Mouse (Mus musculus) liver, embryonic 11.5 days (tissue): ENCODE data around the gene Bnipl. TPM values are rescaled to one million over a fixed set of nuclear protein-coding genes. Genes with fewer than 3 reads are reported as not detected.

Experiments used
- ATAC-seq: fragments of 200-750 bp; cut with Nextera tagmentation; replicated peaks from 2 replicates; pipeline ENCODE4 v1.8.0; 2017; ENCODE audit warnings: moderate number of reproducible peaks, mild to moderate bottlenecking, moderate TSS enrichment, moderate library complexity; ENCODE audit not compliant: low FRiP score
- DNase-seq: peaks from one replicate; pipeline ENCODE4 v3.0.0-alpha.2; 2017; ENCODE audit warnings: low spot score
- H3K27ac ChIP-seq: fragments of 300-500 bp; sonication (generic); 2 replicates; pipeline ENCODE4 v1.5.1; 2014; ENCODE audit warnings: mild to moderate bottlenecking, low read depth, low read length, control low read depth
- H3K27me3 ChIP-seq: fragments of 300-500 bp; sonication (generic); replicated peaks from 2 replicates; pipeline ENCODE4 v1.6.1; 2014; ENCODE audit warnings: low read length, mixed read lengths; ENCODE audit not compliant: control insufficient read depth, insufficient read depth
- H3K36me3 ChIP-seq: fragments of 300-500 bp; sonication (generic); 2 replicates; pipeline ENCODE4 v1.6.1; 2014; ENCODE audit warnings: mild to moderate bottlenecking, low read length, moderate library complexity, mixed read lengths; ENCODE audit not compliant: control insufficient read depth, insufficient read depth
- H3K4me1 ChIP-seq: fragments of 300-500 bp; sonication (generic); replicated peaks from 2 replicates; pipeline ENCODE4 v1.6.1; 2014; ENCODE audit warnings: low read length, mixed read lengths; ENCODE audit not compliant: control insufficient read depth, insufficient read depth
- H3K4me2 ChIP-seq: fragments of 300-500 bp; sonication (generic); 2 replicates; pipeline ENCODE4 v1.6.1; 2014; ENCODE audit warnings: mild to moderate bottlenecking, control low read depth, moderate library complexity
- H3K4me3 ChIP-seq: fragments of 300-500 bp; sonication (generic); 2 replicates; pipeline ENCODE4 v1.5.1; 2014; ENCODE audit warnings: low read depth, low read length, control low read depth
- H3K9ac ChIP-seq: fragments of 300-500 bp; sonication (generic); 2 replicates; pipeline ENCODE4 v1.6.1; 2014; ENCODE audit warnings: low read depth, low read length, control low read depth
- H3K9me3 ChIP-seq: fragments of 300-500 bp; sonication (generic); 2 replicates; pipeline ENCODE4 v1.6.1; 2016; ENCODE audit warnings: low read length, inconsistent platforms, mixed read lengths; ENCODE audit not compliant: control insufficient read depth
- WGBS: fragments of 180-500 bp; shearing (Covaris S2); extraction: QIAGEN DNeasy Blood & Tissue Kit; methylation state at CpG from one replicate; pipeline ENCODE4 v1.1.7; 2014; 5-methylcytosine and 5-hydroxymethylcytosine counted together
- polyA plus RNA-seq: library from polyadenylated mRNA; unstranded; fragments of >200 nt; fragmentation: Nextera tagmentation; extraction: Ambion mirVana; gene quantifications from 2 replicates; pipeline ENCODE4 v1.2.1, GENCODE M21; 2014

Gene Bnipl
- polyA plus RNA-seq, result 0.08 and 0.25 TPM in 2 replicates

DNA sequence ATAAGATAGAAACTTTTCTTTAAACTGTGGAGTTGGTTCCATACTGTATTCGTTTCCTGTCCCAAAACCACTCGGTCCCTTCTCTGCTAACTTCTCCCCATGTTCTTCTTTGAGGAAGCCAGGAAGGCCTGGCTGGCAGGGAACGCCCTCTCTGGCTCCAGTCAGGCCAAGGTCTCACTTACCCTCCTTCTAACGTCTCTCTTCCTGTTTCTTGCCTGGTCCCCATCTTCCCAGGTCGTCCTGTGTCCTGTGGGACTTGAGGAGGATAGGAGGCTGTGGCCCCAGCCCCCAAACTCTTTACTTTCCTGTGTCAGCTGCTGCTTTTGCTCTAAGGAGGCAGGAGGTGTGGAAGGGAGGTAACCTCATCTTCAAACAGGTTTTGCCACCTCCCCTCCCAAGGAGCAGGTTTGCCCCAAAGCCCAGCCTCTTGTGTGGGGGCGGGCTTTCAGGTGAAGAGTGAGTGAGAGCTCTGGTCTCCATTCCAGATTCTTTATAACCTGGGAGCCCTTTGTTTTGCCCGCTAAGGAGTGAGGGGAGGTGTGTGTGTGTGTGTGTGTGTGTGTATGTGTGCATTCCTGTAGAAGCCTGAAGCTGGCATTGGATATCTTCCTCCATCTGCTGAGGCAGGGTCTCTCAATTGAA lies at the start of gene Bnipl:
Bnipl (minus strand) TSS at position 411 of the 642 bp plus-strand sequence.
- DNase-seq (no peak), ATAC-seq (no peak)
- H3K27ac ChIP-seq, result no peak within 1 kb of the TSS

DNA sequence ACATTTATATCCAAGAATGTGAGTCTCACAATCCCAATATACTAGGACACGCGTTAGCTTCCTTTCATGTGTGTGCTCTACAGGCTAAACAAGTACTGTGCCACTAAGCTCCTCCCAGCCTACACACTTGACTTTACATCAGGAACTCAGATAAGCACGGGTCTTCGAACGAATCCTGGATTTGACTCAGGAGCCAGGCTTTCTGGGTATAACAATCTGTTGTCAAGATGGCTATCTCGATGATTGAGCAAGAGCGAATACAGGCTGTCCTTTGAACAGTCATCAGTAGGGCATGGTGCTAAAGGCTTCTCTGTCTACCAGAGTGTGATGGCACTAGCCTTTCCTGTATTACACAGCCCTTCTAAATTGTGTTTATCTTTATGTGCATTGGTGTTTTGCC lies 47.0 kb upstream of the Bnipl start:
- H3K4me2 ChIP-seq, result no peak overlapping the region
- 59% methylated on average over 7 of the region's 7 CpGs for WGBS
- H3K4me1 ChIP-seq, result peaks cover 12% of the 10 kb centered on the region
- H3K36me3 ChIP-seq, result peaks cover 6% of the 10 kb centered on the region; the same call in 1 of the 2 replicates
- no peaks in the 10 kb centered on the region for H3K9me3 ChIP-seq
- no peak overlapping the region for H3K27ac ChIP-seq
- H3K27me3 ChIP-seq, result no peaks in the 10 kb centered on the region
- H3K4me3 ChIP-seq, result no peak overlapping the region
- ATAC-seq (no peak), DNase-seq (no peak)
- no peak overlapping the region for H3K9ac ChIP-seq

More for the DNA sequence above, at the start of gene Bnipl:
- H3K9ac ChIP-seq, result no peak within 1 kb of the TSS
- no peaks in the 10 kb centered on the region for H3K9me3 ChIP-seq
- H3K27me3 ChIP-seq, result no peaks in the 10 kb centered on the region
- WGBS, result 56% methylated on average over 7 of the region's 7 CpGs
- H3K4me1 ChIP-seq, result no peaks in the 10 kb centered on the region
- no peak within 1 kb of the TSS for H3K4me2 ChIP-seq
- H3K36me3 ChIP-seq, result peaks cover 9% of the 10 kb centered on the region; the same call in 1 of the 2 replicates
- no peak within 1 kb of the TSS for H3K4me3 ChIP-seq

DNA sequence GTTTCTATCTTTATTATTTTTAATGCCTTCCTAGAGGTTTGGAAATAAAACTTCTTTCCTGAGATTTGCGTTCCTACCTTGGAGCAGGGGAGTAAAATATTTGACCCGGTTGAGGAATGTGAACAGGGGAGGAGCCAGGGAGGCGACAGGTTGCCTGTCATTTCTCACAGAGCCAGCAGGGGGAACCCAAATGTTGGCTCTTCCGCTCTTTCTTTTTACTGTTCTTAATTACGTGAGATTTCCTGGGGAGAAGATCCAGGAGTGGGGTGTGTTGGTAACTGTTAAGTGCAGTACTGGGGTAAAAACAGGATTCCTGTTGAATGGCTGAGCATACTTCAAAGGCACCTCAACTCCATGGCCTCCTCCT lies 45.1 kb upstream of the Bnipl start:
- peaks cover 11% of the 10 kb centered on the region; the same call in 1 of the 2 replicates for H3K36me3 ChIP-seq

DNA sequence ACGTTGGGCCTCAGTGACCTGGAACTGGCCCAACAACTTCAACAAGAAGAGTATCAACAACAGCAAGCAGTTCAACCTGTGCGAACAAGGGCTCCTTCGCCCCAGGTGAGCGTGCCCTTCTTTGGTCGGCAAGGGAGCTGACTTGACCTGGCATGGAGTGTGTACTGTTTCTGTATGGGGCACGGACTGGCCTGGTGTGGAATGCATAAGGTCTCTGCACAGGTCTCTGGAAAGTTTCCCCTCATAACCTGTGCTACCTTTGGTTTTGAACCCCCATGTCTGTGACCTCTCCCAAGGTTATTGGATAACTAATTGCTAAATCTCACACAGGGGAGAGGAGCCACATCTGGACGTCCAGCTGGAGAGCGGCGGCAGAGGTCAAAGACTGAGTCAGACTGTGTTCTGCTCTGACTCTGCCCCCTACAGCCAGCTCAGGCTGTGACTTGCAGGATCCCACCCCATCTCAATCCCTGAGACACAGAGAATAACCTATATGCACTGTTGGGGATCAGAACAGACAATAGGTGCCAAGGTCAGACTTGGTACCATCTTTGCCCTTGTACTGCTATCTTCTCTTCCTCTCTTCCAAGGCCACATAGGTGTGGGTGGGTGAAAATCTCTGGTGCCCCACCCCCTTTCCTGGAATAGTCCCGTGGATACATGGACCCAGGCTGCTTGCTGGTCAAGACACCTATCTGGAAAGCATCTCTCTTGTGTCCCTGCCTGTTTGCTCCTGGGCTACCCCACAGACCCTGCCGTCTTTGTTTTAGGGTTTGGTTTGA lies 44.5 kb upstream of the Bnipl start:
- Histone ChIP-seq H3K4me2 (no peak overlapping the region), H3K9me3 (no peaks in the 10 kb centered on the region), H3K9ac (no peak overlapping the region), H3K36me3 (peaks cover 14% of the 10 kb centered on the region), H3K27ac (no peak overlapping the region), H3K27me3 (no peaks in the 10 kb centered on the region), H3K4me3 (no peak overlapping the region), H3K4me1 (peaks cover 12% of the 10 kb centered on the region)
- ATAC-seq (no peak), DNase-seq (no peak)
- WGBS, result 78% methylated on average over 11 of the region's 11 CpGs

More for the DNA sequence above, 45.1 kb upstream of the Bnipl start:
- no peak overlapping the region for H3K27ac ChIP-seq
- H3K9me3 ChIP-seq, result no peaks in the 10 kb centered on the region
- 19% methylated on average over 5 of the region's 5 CpGs for WGBS
- DNase-seq (no peak), ATAC-seq (0 out of 2 replicates have a peak, but pooled peaks have one; percentile 30)
- no peak overlapping the region for H3K9ac ChIP-seq
- peaks cover 12% of the 10 kb centered on the region for H3K4me1 ChIP-seq
- H3K27me3 ChIP-seq, result no peaks in the 10 kb centered on the region
- H3K4me3 ChIP-seq, result no peak overlapping the region
- H3K4me2 ChIP-seq, result no peak overlapping the region

DNA sequence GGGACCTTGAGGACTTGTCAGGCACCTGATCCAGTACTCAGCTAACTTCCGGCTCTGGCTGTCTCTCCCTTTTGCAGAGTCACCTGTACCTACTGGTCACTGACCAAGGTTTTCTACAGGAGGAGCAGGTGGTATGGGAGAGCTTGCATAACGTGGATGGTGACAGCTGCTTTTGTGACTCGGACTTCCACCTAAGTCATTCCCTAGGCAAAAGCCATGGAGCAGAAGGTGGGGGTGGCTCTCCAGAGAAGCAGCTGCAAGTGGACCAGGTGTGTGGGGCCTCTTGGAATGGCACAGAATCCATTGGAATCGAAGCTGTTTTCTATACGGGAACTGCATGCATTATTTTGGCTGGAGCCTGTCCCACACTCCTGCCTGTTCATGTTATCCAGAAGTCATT lies 43.7 kb upstream of the Bnipl start:
- Histone ChIP-seq H3K27me3 (no peaks in the 10 kb centered on the region), H3K9ac (no peak overlapping the region), H3K36me3 (peaks cover 14% of the 10 kb centered on the region), H3K4me3 (no peak overlapping the region), H3K27ac (peak overlapping the region; percentile 34; the same call in 1 of the 2 replicates), H3K4me1 (peaks cover 12% of the 10 kb centered on the region), H3K9me3 (no peaks in the 10 kb centered on the region), H3K4me2 (no peak overlapping the region)
- DNase-seq (no peak), ATAC-seq (no peak)
- 83% methylated on average over 5 of the region's 5 CpGs for WGBS

DNA sequence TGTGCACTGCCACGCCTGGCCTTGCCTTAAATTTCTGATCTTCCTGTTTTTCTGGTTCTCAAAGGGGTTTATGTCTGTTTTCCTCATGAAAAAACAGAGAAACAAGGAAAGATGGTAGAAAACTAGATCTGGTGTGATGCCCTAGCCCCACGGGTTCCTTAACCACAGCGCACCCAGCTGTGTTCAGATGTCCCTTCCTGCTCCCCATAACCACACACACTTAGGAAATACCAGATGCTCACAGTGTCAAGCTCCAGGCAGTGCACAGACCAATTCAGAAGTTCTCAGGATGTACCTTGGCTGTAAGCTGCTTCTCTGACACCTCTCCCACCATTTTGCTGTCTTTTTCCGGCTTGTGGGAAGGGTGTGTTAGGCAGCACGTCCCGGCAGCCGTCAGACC lies 43.3 kb upstream of the Bnipl start:
- 70% methylated on average over 7 of the region's 7 CpGs for WGBS
- Histone ChIP-seq H3K36me3 (peaks cover 14% of the 10 kb centered on the region), H3K4me1 (peaks cover 12% of the 10 kb centered on the region), H3K27me3 (no peaks in the 10 kb centered on the region), H3K4me2 (0 out of 2 replicates have a peak overlapping the region, but pooled peaks have one; percentile 4), H3K4me3 (no peak overlapping the region), H3K27ac (peak overlapping the region; percentile 34; the same call in 1 of the 2 replicates), H3K9me3 (no peaks in the 10 kb centered on the region), H3K9ac (no peak overlapping the region)
- ATAC-seq, result no peak
- no peak for DNase-seq

DNA sequence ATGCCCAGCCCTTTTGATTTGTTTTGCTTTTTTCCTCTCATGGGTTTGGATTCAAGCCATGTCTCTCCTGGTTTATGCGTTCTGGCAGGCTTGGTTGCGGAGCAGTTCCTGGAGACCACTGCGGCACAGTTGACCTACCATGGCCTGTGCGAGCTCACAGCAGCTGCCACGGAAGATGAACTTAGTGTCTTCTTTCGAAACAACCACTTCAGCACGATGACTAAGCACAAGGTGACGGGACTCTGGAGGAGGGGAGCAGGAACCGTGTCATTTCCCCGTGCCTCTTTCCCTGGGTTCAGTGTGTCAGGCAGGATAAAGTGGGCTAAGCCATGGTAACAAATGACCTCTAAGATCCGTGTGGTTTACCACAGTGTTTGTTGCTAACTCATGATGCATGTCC lies 42.5 kb upstream of the Bnipl start:
- H3K4me3 ChIP-seq, result no peak overlapping the region
- no peaks in the 10 kb centered on the region for H3K9me3 ChIP-seq
- ATAC-seq (0 out of 2 replicates have a peak, but pooled peaks have one; percentile 16), DNase-seq (no peak)
- H3K9ac ChIP-seq, result no peak overlapping the region
- H3K4me2 ChIP-seq, result no peak overlapping the region
- WGBS, result 43% methylated on average over 11 of the region's 11 CpGs
- H3K36me3 ChIP-seq, result peaks cover 16% of the 10 kb centered on the region
- no peaks in the 10 kb centered on the region for H3K27me3 ChIP-seq
- H3K4me1 ChIP-seq, result peaks cover 12% of the 10 kb centered on the region
- peak overlapping the region; percentile 23; the same call in 1 of the 2 replicates for H3K27ac ChIP-seq

DNA sequence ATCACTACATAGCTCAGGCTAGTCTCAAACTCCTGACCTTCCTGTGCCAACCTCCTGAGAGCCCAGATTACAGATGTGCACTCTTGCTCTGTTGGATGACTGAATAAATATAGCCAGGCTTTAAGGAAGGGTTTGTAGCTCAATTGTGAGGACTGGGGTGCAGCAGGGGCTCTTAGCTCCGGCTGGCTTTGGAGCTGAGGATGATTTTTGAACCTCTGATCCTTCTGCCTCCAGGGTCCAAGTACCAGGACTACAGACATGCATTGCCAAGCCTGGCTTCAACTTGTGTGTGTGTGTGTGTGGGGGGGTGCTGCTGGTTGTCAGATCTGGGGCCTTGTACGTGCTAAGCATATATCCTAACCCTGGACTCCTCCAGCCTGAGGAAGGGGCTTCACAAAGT lies 41.9 kb upstream of the Bnipl start:
- H3K36me3 ChIP-seq, result peaks cover 17% of the 10 kb centered on the region
- WGBS, result 74% methylated on average over 2 of the region's 2 CpGs
- H3K4me3 ChIP-seq, result no peak overlapping the region
- H3K9ac ChIP-seq, result no peak overlapping the region
- peaks cover 12% of the 10 kb centered on the region for H3K4me1 ChIP-seq
- ATAC-seq (no peak), DNase-seq (no peak)
- no peak overlapping the region for H3K4me2 ChIP-seq
- no peaks in the 10 kb centered on the region for H3K27me3 ChIP-seq
- H3K9me3 ChIP-seq, result no peaks in the 10 kb centered on the region
- no peak overlapping the region for H3K27ac ChIP-seq
